In genomic region chr19:5953201-5953770, GRCm38 (mm10) we compare ENCODE assay signal across 16 mouse cellular contexts. TPM values are rescaled to one million over a fixed set of nuclear protein-coding genes. Genes with fewer than 3 reads are reported as not detected.
A peak's percentile ranks its signal among the peaks of the same experiment; 100 is the strongest.
DNase-seq lines count a peak whose midpoint lies in the region; ATAC-seq lines count a peak whose summit lies in the region.
"Had no signal": no experiment of that assay in that cellular context is flagged by ENCODE, and none has a peak within 500 bp of the region (broad histone marks: within the 10 kb centered on the region; RNA-seq: fewer than 3 reads in every experiment).

No protein-coding gene starts in this region.

- no peak for DNase-seq in hindbrain, embryonic 10.5 days (ENCODE audit: low spot score)
- DNase-seq in adrenal gland, postnatal 36 days = peak; percentile 41 to 64
- DNase-seq in embryonic facial prominence, embryonic 10.5 days (ENCODE audit: low spot score) = no peak
- DNase-seq in limb, embryonic 11.5 days (ENCODE audit: low spot score) = no peak
- DNase-seq in testis, postnatal 14 days (ENCODE audit: low spot score) = no peak
- DNase-seq: cerebellum, adult 9-11 months; forebrain, postnatal 0 days; kidney, adult 11 months had no signal

- 94% methylated on average over 19 of the region's 19 CpGs for WGBS in hindbrain, embryonic 12.5 days
- 94% methylated on average over 19 of the region's 19 CpGs for WGBS in hindbrain, embryonic 10.5 days
- 93% methylated on average over 19 of the region's 19 CpGs for WGBS in embryonic facial prominence, embryonic 10.5 days
- 91% methylated on average over 19 of the region's 19 CpGs for WGBS in limb, embryonic 11.5 days
- WGBS in hindbrain, embryonic 16.5 days = 93% methylated on average over 19 of the region's 19 CpGs

- H3K36me3 ChIP-seq in hindbrain, embryonic 12.5 days = peaks cover 71% of the 10 kb centered on the region
- H3K36me3 ChIP-seq in hindbrain, embryonic 10.5 days = peaks cover 98% of the 10 kb centered on the region
- peaks cover 96% of the 10 kb centered on the region for H3K36me3 ChIP-seq in embryonic facial prominence, embryonic 10.5 days (replicated peaks)
- peaks cover 27% of the 10 kb centered on the region for H3K36me3 ChIP-seq in limb, embryonic 11.5 days (ENCODE audit: control insufficient read depth, insufficient read depth, low read length)
- 0 out of 2 replicates have a peak, but pooled peaks cover 2% of the 10 kb centered on the region for H3K36me3 ChIP-seq in hindbrain, embryonic 16.5 days (ENCODE audit: control insufficient read depth, insufficient read depth, low read length)

- H3K4me1 ChIP-seq in hindbrain, embryonic 12.5 days = peaks cover 5% of the 10 kb centered on the region; the same call in 1 of the 2 replicates
- peaks cover 6% of the 10 kb centered on the region for H3K4me1 ChIP-seq in hindbrain, embryonic 10.5 days (replicated peaks)
- peaks cover 29% of the 10 kb centered on the region for H3K4me1 ChIP-seq in embryonic facial prominence, embryonic 10.5 days
- H3K4me1 ChIP-seq in limb, embryonic 11.5 days (ENCODE audit: control insufficient read depth, insufficient read depth, low read length) = no peaks in the 10 kb centered on the region
- H3K4me1 ChIP-seq in hindbrain, embryonic 16.5 days (ENCODE audit: control insufficient read depth, insufficient read depth, low read depth, low read length) = no peaks in the 10 kb centered on the region

- no peaks in the 10 kb centered on the region for H3K27me3 ChIP-seq in hindbrain, embryonic 12.5 days
- H3K27me3 ChIP-seq in hindbrain, embryonic 10.5 days (ENCODE audit: insufficient read depth, poor library complexity, severe bottlenecking) = no peaks in the 10 kb centered on the region
- no peaks in the 10 kb centered on the region for H3K27me3 ChIP-seq in embryonic facial prominence, embryonic 10.5 days (replicated peaks; ENCODE audit: low read depth, poor library complexity, severe bottlenecking)
- no peaks in the 10 kb centered on the region for H3K27me3 ChIP-seq in limb, embryonic 11.5 days (ENCODE audit: control insufficient read depth, insufficient read depth, low read length)
- no peaks in the 10 kb centered on the region for H3K27me3 ChIP-seq in hindbrain, embryonic 16.5 days (replicated peaks; ENCODE audit: control insufficient read depth, insufficient read depth, low read length)

- H3K4me2 ChIP-seq in hindbrain, embryonic 12.5 days (replicated peaks) = no peak overlapping the region
- no peak overlapping the region for H3K4me2 ChIP-seq in limb, embryonic 11.5 days (ENCODE audit: low read depth, severe bottlenecking)
- no peak overlapping the region for H3K4me2 ChIP-seq in hindbrain, embryonic 16.5 days (ENCODE audit: low read length)

- H3K27ac ChIP-seq in hindbrain, embryonic 12.5 days = no peak overlapping the region
- H3K27ac ChIP-seq in hindbrain, embryonic 10.5 days = no peak overlapping the region
- peak overlapping the region; percentile 70; the same call in 1 of the 2 replicates for H3K27ac ChIP-seq in embryonic facial prominence, embryonic 10.5 days (replicated peaks)
- H3K27ac ChIP-seq in limb, embryonic 11.5 days (replicated peaks; ENCODE audit: low read depth, low read length) = peak overlapping the region; percentile 44; the same call in 1 of the 2 replicates
- no peak overlapping the region for H3K27ac ChIP-seq in hindbrain, embryonic 16.5 days (ENCODE audit: low read depth, low read length)
- H3K27ac ChIP-seq: macrophage had no signal

- 0 out of 2 replicates have a peak overlapping the region, but pooled peaks have one; percentile 13 for H3K9ac ChIP-seq in hindbrain, embryonic 12.5 days
- no peak overlapping the region for H3K9ac ChIP-seq in limb, embryonic 11.5 days (ENCODE audit: low read length)
- no peak overlapping the region for H3K9ac ChIP-seq in hindbrain, embryonic 16.5 days (ENCODE audit: low read depth, low read length)
- H3K9ac ChIP-seq: forebrain, postnatal 0 days had no signal

- no peaks in the 10 kb centered on the region for H3K9me3 ChIP-seq in hindbrain, embryonic 12.5 days (replicated peaks)
- no peaks in the 10 kb centered on the region for H3K9me3 ChIP-seq in hindbrain, embryonic 10.5 days
- no peaks in the 10 kb centered on the region for H3K9me3 ChIP-seq in embryonic facial prominence, embryonic 10.5 days
- H3K9me3 ChIP-seq in limb, embryonic 11.5 days (ENCODE audit: control insufficient read depth, low read length) = no peaks in the 10 kb centered on the region
- H3K9me3 ChIP-seq in hindbrain, embryonic 16.5 days (ENCODE audit: control insufficient read depth, low read length) = no peaks in the 10 kb centered on the region

- H3K4me3 ChIP-seq in hindbrain, embryonic 12.5 days = no peak overlapping the region
- no peak overlapping the region for H3K4me3 ChIP-seq in hindbrain, embryonic 10.5 days
- 0 out of 2 replicates have a peak overlapping the region, but pooled peaks have one; percentile 8 for H3K4me3 ChIP-seq in embryonic facial prominence, embryonic 10.5 days
- no peak overlapping the region for H3K4me3 ChIP-seq in limb, embryonic 11.5 days (ENCODE audit: low read depth, low read length)
- H3K4me3 ChIP-seq in hindbrain, embryonic 16.5 days (ENCODE audit: low read length) = no peak overlapping the region

- no peak for ATAC-seq in hindbrain, embryonic 12.5 days (ENCODE audit: low FRiP score)
- ATAC-seq in limb, embryonic 11.5 days (ENCODE audit: insufficient number of reproducible peaks, low FRiP score, low TSS enrichment, low read depth) = no peak
- no peak for ATAC-seq in hindbrain, embryonic 16.5 days
- ATAC-seq: forebrain, postnatal 0 days had no signal

RNA-seq across cellular contexts. Expression of gene Pola2, which starts 10.7 kb away (rescaled TPM):
- polyA plus RNA-seq in hindbrain, embryonic 12.5 days (2016; fragmentation: Nextera tagmentation; extraction: Ambion mirVana) = 47.4 and 49.2 TPM in 2 replicates
- polyA plus RNA-seq in hindbrain, embryonic 10.5 days (2016; fragmentation: Nextera tagmentation; extraction: Ambion mirVana) = 83.7 and 110 TPM in 2 replicates
- 10 to 100 TPM; 22.9 to 23.7 TPM for total RNA-seq in adrenal gland, postnatal 36 days (2021)
- polyA plus RNA-seq in embryonic facial prominence, embryonic 10.5 days (2016; fragmentation: Nextera tagmentation; extraction: Ambion mirVana) = 119 and 120 TPM in 2 replicates
- polyA plus RNA-seq in limb, embryonic 11.5 days (2014; fragmentation: Nextera tagmentation; extraction: Ambion mirVana) = 109 and 111 TPM in 2 replicates
- 22.4 and 26.6 TPM in 2 replicates for polyA plus RNA-seq in hindbrain, embryonic 16.5 days (2015; fragmentation: Nextera tagmentation; extraction: Ambion mirVana)

RNA-seq across cellular contexts. Expression of gene Cdc42ep2, which starts 28.7 kb away (rescaled TPM):
- polyA plus RNA-seq in hindbrain, embryonic 12.5 days (2016; fragmentation: Nextera tagmentation; extraction: Ambion mirVana) = 5.1 and 6.1 TPM in 2 replicates
- 2.0 and 2.9 TPM in 2 replicates for polyA plus RNA-seq in hindbrain, embryonic 10.5 days (2016; fragmentation: Nextera tagmentation; extraction: Ambion mirVana)
- total RNA-seq in adrenal gland, postnatal 36 days (2021) = 1 to 10 TPM; 6.0 to 6.2 TPM
- 1.5 and 2.2 TPM in 2 replicates for polyA plus RNA-seq in embryonic facial prominence, embryonic 10.5 days (2016; fragmentation: Nextera tagmentation; extraction: Ambion mirVana)
- 1.5 and 2.2 TPM in 2 replicates for polyA plus RNA-seq in limb, embryonic 11.5 days (2014; fragmentation: Nextera tagmentation; extraction: Ambion mirVana)
- 22.2 and 23.4 TPM in 2 replicates for polyA plus RNA-seq in hindbrain, embryonic 16.5 days (2015; fragmentation: Nextera tagmentation; extraction: Ambion mirVana)

RNA-seq across cellular contexts. Expression of gene Slc22a20, which starts 32.7 kb away (rescaled TPM):
- polyA plus RNA-seq in hindbrain, embryonic 12.5 days (2016; fragmentation: Nextera tagmentation; extraction: Ambion mirVana) = not detected in 2 replicates
- polyA plus RNA-seq in hindbrain, embryonic 10.5 days (2016; fragmentation: Nextera tagmentation; extraction: Ambion mirVana) = not detected in 2 replicates
- not detected for total RNA-seq in adrenal gland, postnatal 36 days (2021)
- not detected in 2 replicates for polyA plus RNA-seq in embryonic facial prominence, embryonic 10.5 days (2016; fragmentation: Nextera tagmentation; extraction: Ambion mirVana)
- polyA plus RNA-seq in limb, embryonic 11.5 days (2014; fragmentation: Nextera tagmentation; extraction: Ambion mirVana) = not detected in 2 replicates
- not detected in 2 replicates for polyA plus RNA-seq in hindbrain, embryonic 16.5 days (2015; fragmentation: Nextera tagmentation; extraction: Ambion mirVana)
- total RNA-seq: forebrain, postnatal 0 days; layer of hippocampus, postnatal 25 days; liver, adult 2 months; midbrain, postnatal 0 days had no signal
- polyA plus RNA-seq: brain, embryonic 14.5 days; forebrain, postnatal 0 days; gonadal fat pad, adult 2 months; liver, adult 2 months; macrophage; midbrain, postnatal 0 days had no signal

RNA-seq across cellular contexts. Expression of gene Dpf2, which starts 40.5 kb away (rescaled TPM):
- 161 and 177 TPM in 2 replicates for polyA plus RNA-seq in hindbrain, embryonic 12.5 days (2016; fragmentation: Nextera tagmentation; extraction: Ambion mirVana)
- 225 TPM in 2 replicates for polyA plus RNA-seq in hindbrain, embryonic 10.5 days (2016; fragmentation: Nextera tagmentation; extraction: Ambion mirVana)
- total RNA-seq in adrenal gland, postnatal 36 days (2021) = 100 to 1,000 TPM in 1 of 2 experiments, 10 to 100 TPM in 1; 89.6 to 120 TPM
- 231 and 251 TPM in 2 replicates for polyA plus RNA-seq in embryonic facial prominence, embryonic 10.5 days (2016; fragmentation: Nextera tagmentation; extraction: Ambion mirVana)
- polyA plus RNA-seq in limb, embryonic 11.5 days (2014; fragmentation: Nextera tagmentation; extraction: Ambion mirVana) = 209 and 218 TPM in 2 replicates
- polyA plus RNA-seq in hindbrain, embryonic 16.5 days (2015; fragmentation: Nextera tagmentation; extraction: Ambion mirVana) = 94.0 and 117 TPM in 2 replicates

RNA-seq across cellular contexts. Expression of gene Tigd3, which starts 59.3 kb away (rescaled TPM):
- 11.0 and 11.3 TPM in 2 replicates for polyA plus RNA-seq in hindbrain, embryonic 12.5 days (2016; fragmentation: Nextera tagmentation; extraction: Ambion mirVana)
- polyA plus RNA-seq in hindbrain, embryonic 10.5 days (2016; fragmentation: Nextera tagmentation; extraction: Ambion mirVana) = 9.9 and 11.3 TPM in 2 replicates
- 1 to 10 TPM in 1 of 2 experiments, under 1 TPM in 1; 0.92 to 1.4 TPM for total RNA-seq in adrenal gland, postnatal 36 days (2021)
- 6.8 and 7.4 TPM in 2 replicates for polyA plus RNA-seq in embryonic facial prominence, embryonic 10.5 days (2016; fragmentation: Nextera tagmentation; extraction: Ambion mirVana)
- polyA plus RNA-seq in limb, embryonic 11.5 days (2014; fragmentation: Nextera tagmentation; extraction: Ambion mirVana) = 4.7 and 5.1 TPM in 2 replicates
- polyA plus RNA-seq in hindbrain, embryonic 16.5 days (2015; fragmentation: Nextera tagmentation; extraction: Ambion mirVana) = 10.0 and 10.2 TPM in 2 replicates

Comparison
In these comparisons a context has a peak if more than half of its experiments do, and no peak if none do; other contexts are left out.
1. H3K27ac ChIP-seq: peak in embryonic facial prominence, embryonic 10.5 days (single experiment) and limb, embryonic 11.5 days (single experiment); none in hindbrain, embryonic 12.5 days (single experiment), hindbrain, embryonic 10.5 days (single experiment) and hindbrain, embryonic 16.5 days (single experiment).
2. DNase-seq: peak in adrenal gland, postnatal 36 days (2 of 2); none in hindbrain, embryonic 10.5 days (single experiment), embryonic facial prominence, embryonic 10.5 days (single experiment), limb, embryonic 11.5 days (single experiment) and testis, postnatal 14 days (single experiment).